Mouse (Mus musculus) heart, adult 2 months (tissue): ENCODE measurements around the gene Rab42. TPM values are rescaled to one million over a fixed set of nuclear protein-coding genes. Genes with fewer than 3 reads are reported as not detected.

Source experiments
- DNase-seq, 2 experiments: peaks; one replicate each; pipeline ENCODE4 v3.0.0; 2021
- H3K27ac ChIP-seq: fragments of 200-600 bp; 2 replicates; pipeline ENCODE4 v1.8.1; 2022
- H3K27me3 ChIP-seq: fragments of 200-500 bp; 2 replicates; pipeline ENCODE4 v1.6.1; 2012; ENCODE audit warnings: mild to moderate bottlenecking, low read length, inconsistent platforms, mixed read lengths; ENCODE audit not compliant: control insufficient read depth, insufficient read depth
- H3K36me3 ChIP-seq: fragments of 200-500 bp; 2 replicates; pipeline ENCODE4 v1.6.1; 2012; ENCODE audit warnings: low read length, inconsistent platforms; ENCODE audit not compliant: control insufficient read depth, insufficient read depth
- H3K4me1 ChIP-seq: fragments of 200-500 bp; 2 replicates; pipeline ENCODE4 v1.6.1; 2011; ENCODE audit warnings: low read length; ENCODE audit not compliant: control insufficient read depth, insufficient read depth
- H3K4me3 ChIP-seq: fragments of 200-600 bp; 2 replicates; pipeline ENCODE4 v1.8.1; 2022
- H3K79me2 ChIP-seq: fragments of 200-500 bp; replicated peaks from 2 replicates; pipeline ENCODE4 v1.6.1; 2012; ENCODE audit warnings: mild to moderate bottlenecking, inconsistent platforms, low read length, moderate library complexity, mixed read lengths; ENCODE audit not compliant: control insufficient read depth, insufficient read depth
- H3K9ac ChIP-seq: fragments of 200-500 bp; 2 replicates; pipeline ENCODE4 v1.6.1; 2012; ENCODE audit warnings: low read depth, mild to moderate bottlenecking, control low read depth, inconsistent platforms, low read length, mixed read lengths
- CTCF ChIP-seq: fragments of 200-600 bp; IDR thresholded peaks from 2 replicates; pipeline ENCODE4 v1.8.1; 2022; ENCODE audit warnings: antibody characterized with exemption, mild to moderate bottlenecking, moderate library complexity
- EP300 ChIP-seq: fragments of 200-500 bp; IDR thresholded peaks from 2 replicates; pipeline ENCODE4 v1.6.1; 2011; ENCODE audit warnings: low read depth, low read length, control low read depth; ENCODE audit not compliant: insufficient read depth
- POLR2A ChIP-seq: fragments of 200-500 bp; IDR thresholded peaks from 2 replicates; pipeline ENCODE4 v1.6.1; 2011; ENCODE audit warnings: mild to moderate bottlenecking, low read depth, low read length, control low read depth; ENCODE audit not compliant: insufficient read depth
- WGBS: fragments of 180-500 bp; shearing (Covaris S2); methylation state at CpG from one replicate; pipeline ENCODE4 v1.1.7; 2018; 5-methylcytosine and 5-hydroxymethylcytosine counted together
- intact Hi-C: fragments of 180-260 bp; cut with DNase I; formaldehyde crosslinking; loops from one replicate; pipeline ENCODE4 v1.15.1; 2025
- polyA plus RNA-seq: library from polyadenylated mRNA; depleted of rRNA; stranded (reverse); fragments of >200 nt; gene quantifications from 2 replicates; pipeline ENCODE4 v1.2.3, GENCODE M21; 2012
- total RNA-seq, 2 experiments: library from RNA; stranded (reverse); gene quantifications; 2 replicates each; pipeline ENCODE4 v1.2.3; 2021

Rab42 gene
- total and polyA plus RNA-seq, 3 experiments = 0.73 to 4.2 (median 1.1) TPM

- TF ChIP-seq POLR2A (no peak), CTCF (no peak), EP300 (no peak)
- H3K79me2 ChIP-seq = peaks cover 6% of the 10 kb centered on the region
- no peaks in the 10 kb centered on the region for H3K27me3 ChIP-seq
- 84% methylated on average over 3 of the region's 3 CpGs for WGBS
- no peak overlapping the region for H3K9ac ChIP-seq
- no peak overlapping the region for H3K27ac ChIP-seq
- H3K4me3 ChIP-seq = no peak overlapping the region
- no peaks in the 10 kb centered on the region for H3K36me3 ChIP-seq
- intact Hi-C loops = no loop called here
- H3K4me1 ChIP-seq = peaks cover 1% of the 10 kb centered on the region
- DNase-seq = no peak
These were observed 38.3 kb upstream of the Rab42 start for GRCm38 (mm10) chr4:132341451-132341850.

GRCm38 (mm10) chr4:132338943-132339342, 35.8 kb upstream of the Rab42 start:
- TF ChIP-seq POLR2A = no peak
- no peak for TF ChIP-seq EP300
- TF ChIP-seq CTCF = no peak
- Histone ChIP-seq H3K36me3 (no peaks in the 10 kb centered on the region), H3K4me1 (no peaks in the 10 kb centered on the region; the same call in 1 of the 2 replicates), H3K27ac (peak overlapping the region; percentile 36; the same call in 1 of the 2 replicates), H3K27me3 (no peaks in the 10 kb centered on the region), H3K9ac (no peak overlapping the region), H3K4me3 (no peak overlapping the region), H3K79me2 (peaks cover 4% of the 10 kb centered on the region)
- peak; percentile 59 to 78 for DNase-seq
- 57% methylated on average over 13 of the region's 13 CpGs for WGBS
- intact Hi-C loops = no loop called here

GRCm38 (mm10) chr4:132332880-132333279, 29.7 kb upstream of the Rab42 start:
- H3K36me3 ChIP-seq = no peaks in the 10 kb centered on the region; the same call in 1 of the 2 replicates
- TF ChIP-seq POLR2A (no peak), CTCF (no peak), EP300 (no peak)
- no peaks in the 10 kb centered on the region for H3K27me3 ChIP-seq
- H3K27ac ChIP-seq = no peak overlapping the region
- no peak overlapping the region for H3K9ac ChIP-seq
- 58% methylated on average over 6 of the region's 6 CpGs for WGBS
- no peak overlapping the region for H3K4me3 ChIP-seq
- DNase-seq = no peak
- intact Hi-C loops = no loop called here
- H3K79me2 ChIP-seq = no peaks in the 10 kb centered on the region
- H3K4me1 ChIP-seq = peaks cover 1% of the 10 kb centered on the region

DNA sequence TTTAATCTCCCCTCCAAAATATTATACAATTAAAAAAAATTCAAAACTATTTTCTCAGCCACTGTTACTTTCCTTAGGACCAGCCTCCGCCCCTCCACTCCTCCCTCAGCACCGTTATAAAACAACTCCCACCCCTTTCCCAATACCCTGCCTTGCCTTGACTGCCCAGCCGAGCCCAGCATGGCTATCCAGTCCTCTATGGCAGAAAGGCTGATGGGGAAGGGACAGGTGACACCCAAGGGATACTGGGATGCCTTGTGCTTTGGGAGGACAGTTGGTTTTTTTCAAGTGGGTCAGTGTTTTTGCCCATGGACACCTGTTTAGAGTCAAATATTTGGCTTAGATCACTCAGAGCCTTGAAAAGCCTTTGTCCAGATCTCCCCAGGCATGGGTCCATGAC, 28.8 kb upstream of the Rab42 start:
- H3K79me2 ChIP-seq = no peaks in the 10 kb centered on the region
- H3K27ac ChIP-seq = no peak overlapping the region
- no peaks in the 10 kb centered on the region; the same call in 1 of the 2 replicates for H3K36me3 ChIP-seq
- H3K4me1 ChIP-seq = peaks cover 1% of the 10 kb centered on the region
- no peaks in the 10 kb centered on the region for H3K27me3 ChIP-seq
- intact Hi-C loops = no loop called here
- DNase-seq = no peak
- no peak overlapping the region for H3K4me3 ChIP-seq
- TF ChIP-seq POLR2A = no peak
- no peak for TF ChIP-seq CTCF
- no peak for TF ChIP-seq EP300
- WGBS = 77% methylated on average over 3 of the region's 3 CpGs
- no peak overlapping the region for H3K9ac ChIP-seq

- Histone ChIP-seq H3K36me3 (no peaks in the 10 kb centered on the region; the same call in 1 of the 2 replicates), H3K79me2 (no peaks in the 10 kb centered on the region), H3K9ac (peak overlapping the region; percentile 76), H3K4me3 (peak overlapping the region; percentile 74), H3K4me1 (peaks cover 1% of the 10 kb centered on the region), H3K27me3 (no peaks in the 10 kb centered on the region), H3K27ac (peak overlapping the region; percentile 87)
- TF ChIP-seq CTCF = no peak
- TF ChIP-seq EP300 = no peak
- no peak for TF ChIP-seq POLR2A
- intact Hi-C loops = loop anchor here (2.0 kb wide), 1 partner anchor 15 kb away; no protein-coding TSS in a partner anchor
- WGBS = 13% methylated on average over 10 of the region's 10 CpGs
- DNase-seq = no peak
These were observed 26.7 kb upstream of the Rab42 start for GRCm38 (mm10) chr4:132329835-132330354.

DNA sequence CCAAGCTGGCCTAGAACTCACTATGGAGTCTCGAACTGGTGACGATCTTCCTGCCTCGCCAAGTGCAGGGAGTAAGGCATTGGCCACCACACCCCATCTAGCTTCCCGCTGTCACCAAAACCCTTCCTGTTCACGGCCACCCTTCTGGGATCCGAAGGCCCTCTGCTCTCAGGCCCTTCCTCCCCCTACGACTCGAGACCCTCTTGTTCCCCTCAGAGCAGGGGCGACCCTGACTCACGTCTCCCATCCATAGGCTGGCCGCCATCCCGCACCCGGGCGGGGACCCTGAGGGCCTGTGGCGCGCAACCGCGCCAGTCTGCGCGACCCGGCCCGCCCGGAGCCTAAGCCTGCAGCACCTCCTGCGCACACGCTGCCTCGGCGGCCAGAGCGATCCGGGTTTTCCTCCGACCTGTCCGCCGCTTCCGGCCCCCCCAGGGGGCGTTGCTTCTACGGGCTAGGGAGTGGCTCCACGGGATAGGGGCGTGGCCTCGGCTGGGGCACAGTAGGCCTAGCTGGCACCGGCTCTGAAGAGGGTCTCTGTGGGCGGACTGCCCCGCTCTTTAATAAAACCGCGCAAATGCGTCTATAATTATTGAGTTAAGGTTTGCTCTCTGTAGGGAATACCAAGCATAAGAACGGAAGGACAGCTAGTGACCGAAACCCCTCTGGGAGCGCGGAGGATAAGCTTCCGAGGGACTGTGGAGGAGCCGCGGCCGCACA, 26.1 kb upstream of the Rab42 start, which contains the start of gene Trnau1ap:
Gene Trnau1ap, minus strand, starts transcription at position 424 of the 720 bp plus-strand sequence.
- peak; percentile 93 for DNase-seq
- peak within 1 kb of the TSS; percentile 91 for H3K9ac ChIP-seq
- under 1% methylated on average over 52 of the region's 52 CpGs for WGBS
- intact Hi-C loops = loop anchor here (2.0 kb wide), 1 partner anchor 16 kb away; no protein-coding TSS in a partner anchor
- H3K79me2 ChIP-seq = no peaks in the 10 kb centered on the region
- H3K27me3 ChIP-seq = no peaks in the 10 kb centered on the region
- H3K36me3 ChIP-seq = no peaks in the 10 kb centered on the region; the same call in 1 of the 2 replicates
- H3K4me1 ChIP-seq = peaks cover 1% of the 10 kb centered on the region
- H3K4me3 ChIP-seq = peak within 1 kb of the TSS; percentile 74
- peak within 1 kb of the TSS; percentile 87 for H3K27ac ChIP-seq
- TF ChIP-seq POLR2A (peak; percentile 90), CTCF (peak; percentile 38), EP300 (0 out of 2 replicates have a peak, but pooled peaks have one; percentile 23)
